Mouse (Mus musculus) cerebellum, adult 2 months (tissue): ENCODE measurements around the gene Hnrnpd.

Source experiments
- CTCF ChIP-seq: fragments of 200-500 bp; IDR thresholded peaks from 2 replicates; pipeline ENCODE4 v1.5.1; 2011; ENCODE audit warnings: low read depth, mild to moderate bottlenecking, control low read depth, low read length, moderate library complexity, borderline replicate concordance; ENCODE audit not compliant: insufficient read depth
- POLR2A ChIP-seq: fragments of 200-500 bp; IDR thresholded peaks from 2 replicates; pipeline ENCODE4 v1.6.1; 2011; ENCODE audit warnings: low read length, control low read depth, borderline replicate concordance; ENCODE audit not compliant: insufficient read depth

GRCm38 (mm10) chr5:99994680-99995079, 15.9 kb upstream of the Hnrnpd start:
- TF ChIP-seq POLR2A, result no peak
- TF ChIP-seq CTCF, result no peak
